Mouse (Mus musculus) right cerebral cortex, adult 2 months (tissue): ENCODE measurements around the gene Gimap1.

Source experiments
- DNase-seq, 2 experiments: peaks; one replicate each; pipeline ENCODE4 v3.0.0; 2021 to 2022; ENCODE audit warnings: low spot score in 2 of 2

The Gimap1 gene

DNA sequence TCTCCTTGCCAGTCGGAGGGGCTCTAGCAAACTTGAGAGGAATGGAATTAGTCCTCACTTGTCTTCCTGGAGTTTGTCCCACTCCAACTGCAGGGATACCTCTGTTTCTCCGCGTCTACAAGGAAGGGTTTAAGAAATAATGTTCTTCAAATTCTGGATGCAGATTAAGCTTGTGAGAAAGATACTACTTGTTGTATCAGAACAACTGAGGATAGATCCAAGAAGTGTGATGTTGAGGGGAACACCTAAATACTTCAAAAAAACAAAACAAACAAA is 864 bp downstream of the Gimap1 start:
- DNase-seq, result no peak

DNA sequence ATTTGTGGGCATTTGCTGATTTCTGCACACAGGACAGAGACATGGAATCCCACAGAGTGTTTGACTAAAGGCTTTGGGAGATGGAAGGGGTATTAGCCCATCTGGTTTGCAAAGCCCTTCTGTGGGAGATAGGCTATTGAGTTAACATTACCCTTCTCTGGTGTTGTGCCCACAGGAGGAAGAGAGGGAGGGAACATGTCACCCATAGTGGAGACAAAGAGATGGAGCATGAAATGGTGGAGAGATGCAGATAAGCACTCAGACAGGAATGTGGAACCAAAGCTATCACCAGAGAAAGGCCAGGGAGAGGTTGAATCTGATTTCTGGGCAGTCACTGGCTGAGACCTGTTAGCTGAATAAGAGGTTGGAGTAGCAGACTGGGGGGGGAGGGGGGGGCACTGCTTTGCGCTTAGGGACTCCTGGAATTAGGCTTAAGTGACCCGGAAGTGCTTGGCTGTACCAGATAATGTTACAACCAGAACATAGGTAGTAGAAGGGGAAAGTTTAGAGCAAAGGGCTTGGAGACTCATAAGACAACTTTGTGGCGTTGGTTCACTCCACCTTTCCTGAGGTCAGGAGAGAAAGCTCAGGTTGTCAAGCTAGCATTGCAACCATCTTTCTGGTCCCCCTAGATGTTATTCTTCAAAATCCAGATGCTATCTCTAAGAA is 1.8 kb downstream of the Gimap1 start:
- DNase-seq, result no peak

GRCm38 (mm10) chr6:48741273-48741672 is 2.4 kb downstream of the Gimap1 start:
- DNase-seq, result no peak

DNA sequence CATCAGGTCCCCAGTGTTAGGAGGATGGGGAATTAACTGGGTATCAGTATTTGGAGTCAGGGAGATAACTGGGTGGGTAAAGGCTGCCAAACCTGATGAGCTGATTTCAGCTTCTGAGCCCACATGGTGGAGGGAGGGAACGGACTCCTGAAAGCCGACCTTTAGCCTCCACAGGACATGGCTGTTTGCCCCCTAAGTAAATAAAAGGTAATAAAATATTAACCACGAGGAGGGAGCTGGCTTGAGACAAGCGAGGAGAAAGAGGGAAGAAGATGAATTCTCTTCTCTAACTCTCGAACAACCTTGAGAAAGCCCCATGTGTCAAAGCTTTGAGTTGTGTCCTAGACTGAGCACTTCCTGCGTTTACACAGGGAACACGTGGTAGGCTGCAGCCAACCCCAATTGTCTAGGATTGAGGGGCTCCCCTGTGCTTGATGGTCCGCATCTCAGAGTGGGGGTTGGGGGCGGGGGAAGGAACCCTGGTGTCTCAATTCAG is 2.9 kb downstream of the Gimap1 start:
- no peak for DNase-seq

- peak in 1 of 2 experiments; percentile 44 for DNase-seq
Observed at GRCm38 (mm10) chr6:48742422-48743351, 3.8 kb downstream of the Gimap1 start.

DNA sequence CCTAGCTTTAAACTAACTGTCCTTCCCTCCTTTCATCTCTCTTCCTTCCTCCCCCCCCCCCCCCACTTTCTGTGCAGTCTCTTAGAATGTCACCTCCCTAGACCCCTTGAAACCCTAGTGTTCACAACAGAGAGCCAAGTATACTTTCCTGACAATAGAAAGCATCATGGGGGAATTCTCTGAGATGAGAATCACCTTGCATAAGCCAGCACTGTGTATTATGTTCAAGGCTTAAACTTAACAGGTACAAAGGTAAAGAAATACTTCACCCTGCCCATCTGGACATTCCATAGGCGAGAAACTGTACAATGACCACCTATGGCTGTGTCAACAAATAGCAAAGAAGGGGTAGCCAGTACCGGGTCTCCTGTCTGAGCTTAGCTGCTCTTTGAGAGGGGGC is 6.6 kb downstream of the Gimap1 start:
- no peak for DNase-seq

GRCm38 (mm10) chr6:48745959-48746889 is 7.4 kb downstream of the Gimap1 start, which contains the start of gene Gimap5:
Gene Gimap5 (plus strand): TSS chr6:48746197.
- peak in 1 of 2 experiments; percentile 31 for DNase-seq

DNA sequence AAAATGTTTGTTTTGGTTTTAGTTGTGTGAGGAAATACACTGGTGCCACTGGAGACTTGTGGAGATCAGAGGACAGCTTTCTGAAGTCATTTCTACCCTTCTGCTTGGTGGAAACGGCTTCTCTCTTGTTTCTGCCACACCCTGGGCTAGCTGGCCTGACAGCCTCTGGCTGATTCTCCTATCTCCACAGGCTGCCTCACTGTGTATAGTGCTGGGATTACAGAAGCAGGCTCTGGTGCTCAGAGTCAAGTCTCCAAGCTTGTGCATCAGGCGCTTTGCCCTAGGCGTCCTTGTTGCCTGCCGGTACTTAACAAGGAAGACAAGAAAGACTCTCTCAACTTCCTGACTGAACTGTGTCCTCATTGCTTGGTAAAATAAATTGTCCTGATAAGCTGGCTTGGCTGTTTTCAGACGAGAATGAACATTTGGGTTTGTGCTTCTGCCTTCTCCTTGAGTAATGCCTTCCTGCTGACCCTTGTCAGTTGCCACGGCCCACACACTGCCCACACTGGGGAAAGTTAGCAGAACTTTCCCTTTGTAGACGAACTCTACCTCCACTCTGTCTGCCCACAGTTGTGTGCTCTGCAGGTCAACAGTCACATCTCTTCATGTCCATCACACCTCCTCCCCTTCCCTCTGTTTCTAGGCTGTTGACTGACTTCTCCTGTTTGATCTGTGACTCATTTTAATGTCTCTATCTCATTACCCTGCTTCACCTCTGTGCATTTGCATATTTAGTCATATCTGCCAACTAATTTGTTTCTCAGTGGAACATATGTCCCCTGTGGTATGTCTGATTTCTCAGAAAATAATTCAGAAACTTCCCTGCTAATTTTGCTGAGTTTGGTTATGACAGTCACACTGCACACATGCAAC is 8.5 kb downstream of the Gimap1 start:
- no peak for DNase-seq

DNA sequence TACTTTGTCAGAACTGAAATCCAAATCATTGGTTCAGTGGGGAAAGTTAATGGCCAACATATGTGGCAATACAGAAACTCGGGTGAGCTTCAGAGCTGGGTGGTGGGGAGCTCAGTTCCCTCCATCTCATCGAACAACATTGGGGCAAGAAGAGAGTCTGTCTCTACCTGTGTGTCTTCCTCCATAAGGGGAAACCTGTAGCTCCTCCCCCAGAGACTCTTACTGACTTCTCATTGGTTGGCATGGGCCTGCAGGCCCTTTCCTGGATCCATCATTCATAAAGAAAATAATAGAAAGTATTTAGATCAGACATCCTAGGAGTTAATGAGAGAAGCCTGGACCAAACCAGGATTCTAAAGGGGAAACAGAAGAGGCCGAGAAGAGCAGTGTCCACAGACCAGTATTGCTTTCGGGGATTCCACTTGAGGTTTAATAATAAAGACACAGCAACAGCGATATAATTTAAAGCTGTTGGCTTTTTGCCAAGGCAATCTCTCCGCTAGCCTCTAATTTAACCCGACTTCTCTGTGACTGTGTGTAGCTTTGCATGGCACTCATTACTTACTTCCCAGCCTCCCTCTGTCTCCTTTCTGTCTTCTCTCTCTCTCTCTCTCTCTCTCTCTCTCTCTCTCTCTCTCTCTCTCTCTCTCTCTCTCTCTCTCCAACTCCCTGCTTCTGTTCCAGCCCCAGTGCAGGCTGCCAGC is 24.9 kb downstream of the Gimap1 start:
- no peak for DNase-seq

GRCm38 (mm10) chr6:48764496-48764895 is 25.6 kb downstream of the Gimap1 start:
- no peak for DNase-seq

GRCm38 (mm10) chr6:48768178-48768869 is 29.5 kb downstream of the Gimap1 start:
- DNase-seq, result no peak

DNA sequence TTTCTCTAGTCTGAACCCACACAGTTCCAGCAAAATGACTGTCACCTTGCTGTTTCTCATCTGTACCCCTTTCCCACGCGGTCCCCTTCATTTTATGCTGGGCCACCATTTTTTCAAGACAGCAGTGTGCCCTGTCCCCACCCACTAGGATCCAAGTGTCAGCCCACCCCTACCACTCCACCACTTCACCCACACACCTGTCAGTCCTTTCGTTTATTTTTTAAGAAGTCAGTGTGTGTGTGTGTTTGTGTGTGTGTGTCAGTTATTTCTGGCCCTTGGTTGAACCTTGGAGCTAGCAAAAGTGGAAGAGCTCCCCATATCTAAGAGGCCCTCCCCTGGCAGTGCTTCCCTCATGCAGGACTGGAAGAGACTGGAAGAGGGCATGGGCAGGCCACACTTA is 30.1 kb downstream of the Gimap1 start:
- DNase-seq, result no peak

- no peak for DNase-seq
Observed at GRCm38 (mm10) chr6:48770696-48771095, 31.8 kb downstream of the Gimap1 start, which contains the start of gene Gimap3. Gene Gimap3 (minus strand): TSS chr6:48770851.

- DNase-seq, result peak; percentile 84 to 85
Observed at GRCm38 (mm10) chr6:48772030-48772429, 33.2 kb downstream of the Gimap1 start.

DNA sequence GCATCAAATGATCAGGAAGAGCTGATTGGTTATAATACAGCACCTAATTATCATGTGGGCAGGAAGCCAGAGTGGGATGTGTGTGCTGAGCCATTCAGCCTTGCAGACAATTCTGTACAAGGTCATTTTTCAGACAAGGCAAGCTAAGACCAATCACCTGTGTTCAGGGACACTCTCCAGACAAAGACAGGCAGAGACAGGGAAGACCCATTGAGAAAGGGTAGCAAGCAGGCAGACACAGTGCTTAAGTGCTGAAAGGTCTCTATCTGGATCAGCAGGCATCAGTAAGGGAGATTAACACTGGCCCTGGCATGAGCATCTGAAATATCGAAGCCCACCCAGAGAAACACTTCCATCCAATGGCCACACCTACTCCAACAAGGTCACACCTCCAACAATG is 45.6 kb downstream of the Gimap1 start:
- DNase-seq, result no peak

DNA sequence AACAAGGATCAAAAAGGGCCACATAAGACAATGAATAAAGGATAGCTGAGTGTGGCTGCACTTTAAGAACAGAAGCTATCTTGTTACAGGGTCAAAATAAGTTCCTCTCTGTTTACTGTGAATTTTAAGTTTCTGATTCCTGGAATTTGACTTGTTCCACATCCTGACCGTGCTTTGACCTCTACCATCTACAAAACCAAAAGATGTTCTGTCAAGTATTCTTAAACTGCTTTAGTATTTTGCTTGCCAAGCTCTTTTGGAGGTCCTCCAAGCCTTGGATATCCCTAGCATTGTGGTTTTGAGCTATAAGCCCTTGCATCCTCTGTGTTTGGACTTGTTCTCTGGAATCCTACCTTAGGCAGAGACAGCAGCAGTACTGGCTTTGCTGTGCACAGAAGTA is 46.3 kb downstream of the Gimap1 start:
- DNase-seq, result no peak

DNA sequence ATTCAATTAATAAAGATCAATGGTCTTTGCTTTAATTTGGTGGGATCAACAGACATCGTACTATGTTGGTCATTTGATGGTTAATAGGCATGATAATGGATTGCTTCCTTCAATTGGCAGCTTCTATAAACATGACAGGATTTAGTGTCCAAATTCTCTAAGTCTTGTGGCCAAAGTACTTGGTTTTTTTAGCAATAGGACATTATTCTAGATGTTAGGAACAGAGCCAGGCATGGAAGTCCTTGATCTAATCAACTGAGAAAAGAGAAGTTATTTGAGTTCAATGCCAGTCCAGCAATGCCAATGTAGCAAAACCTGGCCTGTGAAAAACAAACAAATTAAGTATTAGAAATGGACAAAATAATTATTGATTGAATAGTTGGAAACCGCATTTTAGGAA is 46.7 kb downstream of the Gimap1 start:
- DNase-seq, result no peak

GRCm38 (mm10) chr6:48787867-48788266 is 49.0 kb downstream of the Gimap1 start:
- DNase-seq, result no peak
